Comparison of ENCODE assay signal across 26 mouse cellular contexts in the genomic region with DNA sequence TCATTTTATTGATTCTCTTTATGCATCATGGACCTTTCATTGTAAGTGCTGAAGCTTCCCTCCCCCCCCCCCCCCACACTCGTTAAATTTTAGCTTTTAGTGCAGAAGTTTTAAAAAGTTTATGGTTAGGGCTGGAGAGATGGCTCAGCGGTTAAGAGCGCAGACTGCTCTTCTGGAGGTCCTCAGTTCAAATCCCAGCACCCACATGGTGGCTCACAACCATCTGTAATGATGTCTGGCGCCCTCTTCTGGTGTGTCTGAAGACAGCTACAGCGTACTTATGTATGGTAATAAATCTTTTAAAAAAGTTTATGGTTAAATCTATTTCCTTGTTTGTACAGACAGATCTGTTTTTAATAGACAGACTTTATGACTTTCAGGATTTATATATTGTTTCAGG. TPM values are rescaled to one million over a fixed set of nuclear protein-coding genes. Genes with fewer than 3 reads are reported as not detected.
DNase-seq lines count a peak whose midpoint lies in the region; ATAC-seq and TF ChIP-seq lines count a peak whose summit lies in the region.
"Had no signal": no experiment of that assay in that cellular context is flagged by ENCODE, and none has a peak within 500 bp of the region (broad histone marks: within the 10 kb centered on the region; RNA-seq: fewer than 3 reads in every experiment).

No protein-coding gene starts in this region.

- no peaks in the 10 kb centered on the region for H3K9me3 ChIP-seq in midbrain, postnatal 0 days (ENCODE audit: low read length)
- no peaks in the 10 kb centered on the region for H3K9me3 ChIP-seq in midbrain, embryonic 16.5 days (replicated peaks; ENCODE audit: control insufficient read depth, low read length, poor library complexity, severe bottlenecking)
- H3K9me3 ChIP-seq: embryonic facial prominence, embryonic 10.5 days; forebrain, embryonic 15.5 days; intestine, embryonic 15.5 days; limb, embryonic 10.5 days; megakaryocyte, embryonic 14.5 days had no signal

- no peaks in the 10 kb centered on the region for H3K36me3 ChIP-seq in midbrain, postnatal 0 days (ENCODE audit: insufficient read depth, low read length)
- no peaks in the 10 kb centered on the region for H3K36me3 ChIP-seq in midbrain, embryonic 16.5 days (ENCODE audit: control insufficient read depth, insufficient read depth, low read length)
- H3K36me3 ChIP-seq: embryonic facial prominence, embryonic 10.5 days; forebrain, embryonic 15.5 days; intestine, embryonic 15.5 days; limb, embryonic 10.5 days had no signal

- WGBS in midbrain, postnatal 0 days: 92% methylated on average over 5 of the region's 5 CpGs
- WGBS in midbrain, embryonic 16.5 days: 87% methylated on average over 5 of the region's 5 CpGs

- H3K27ac ChIP-seq in gastrocnemius, adult 2 months: peak overlapping the region; percentile 98; the same call in 1 of the 2 replicates
- H3K27ac ChIP-seq in left cerebral cortex, adult 2 months: no peak overlapping the region
- no peak overlapping the region for H3K27ac ChIP-seq in midbrain, postnatal 0 days (ENCODE audit: low read depth, low read length)
- no peak overlapping the region for H3K27ac ChIP-seq in midbrain, embryonic 16.5 days (ENCODE audit: low read length)
- H3K27ac ChIP-seq: embryonic facial prominence, embryonic 10.5 days; forebrain, embryonic 15.5 days; intestine, embryonic 15.5 days; limb, embryonic 10.5 days had no signal

- no peak for DNase-seq in gastrocnemius, adult 2 months
- DNase-seq in gastrocnemius, postnatal 14 days: no peak
- no peak for DNase-seq in left cerebral cortex, adult 2 months (ENCODE audit: extremely low spot score in 1 of 2, low spot score in 2 of 2)
- no peak for DNase-seq in left cerebral cortex, postnatal 4 days
- no peak for DNase-seq in midbrain, postnatal 0 days (ENCODE audit: low spot score)
- no peak for DNase-seq in cerebellum, postnatal 36 days
- DNase-seq: adrenal gland, postnatal 25 days; cerebellum, adult 9-10 months; gastrocnemius, postnatal 36 days; kidney, postnatal 4 days; layer of hippocampus, adult 9-11 months; liver; right cerebral cortex, postnatal 14 days; spleen, adult 18-20 months had no signal

- H3K4me3 ChIP-seq in gastrocnemius, adult 2 months: no peak overlapping the region; the same call in 1 of the 2 replicates
- no peak overlapping the region for H3K4me3 ChIP-seq in left cerebral cortex, adult 2 months
- no peak overlapping the region for H3K4me3 ChIP-seq in midbrain, postnatal 0 days (ENCODE audit: low read depth, low read length)
- H3K4me3 ChIP-seq in midbrain, embryonic 16.5 days (ENCODE audit: low read depth, low read length): no peak overlapping the region
- H3K4me3 ChIP-seq: embryonic facial prominence, embryonic 10.5 days; forebrain, embryonic 15.5 days; intestine, embryonic 15.5 days; limb, embryonic 10.5 days; megakaryocyte, embryonic 14.5 days had no signal

- intact Hi-C loops in gastrocnemius, adult 2 months (cut with DNase I): no loop called here
- intact Hi-C loops in gastrocnemius, postnatal 14 days (cut with DNase I; ENCODE audit: low total_unique reads): no loop called here
- intact Hi-C loops in left cerebral cortex, adult 2 months (cut with DNase I): loop anchor here (5.0 kb wide), 1 partner anchor 71 kb away; no protein-coding TSS in a partner anchor
- intact Hi-C loops in left cerebral cortex, postnatal 4 days (cut with DNase I): no loop called here

- no peak overlapping the region for H3K4me2 ChIP-seq in midbrain, postnatal 0 days (ENCODE audit: low read depth, low read length, poor library complexity, severe bottlenecking)
- no peak overlapping the region for H3K4me2 ChIP-seq in midbrain, embryonic 16.5 days (ENCODE audit: low read length)
- H3K4me2 ChIP-seq: forebrain, embryonic 15.5 days; intestine, embryonic 15.5 days had no signal

- TF ChIP-seq CTCF in gastrocnemius, adult 2 months (IDR thresholded peaks at IDR 0.05): peak; percentile 11; the same call in 1 of the 2 replicates
- peak; percentile 16 for TF ChIP-seq CTCF in left cerebral cortex, adult 2 months (IDR thresholded peaks at IDR 0.05)
- peak; percentile 40 for TF ChIP-seq CTCF in midbrain, postnatal 0 days (IDR thresholded peaks at IDR 0.05)

- no peak overlapping the region for H3K9ac ChIP-seq in midbrain, postnatal 0 days (replicated peaks; ENCODE audit: low read length, poor library complexity, severe bottlenecking)
- no peak overlapping the region for H3K9ac ChIP-seq in midbrain, embryonic 16.5 days (ENCODE audit: low read depth, low read length)
- H3K9ac ChIP-seq: forebrain, embryonic 15.5 days; intestine, embryonic 15.5 days had no signal

- H3K4me1 ChIP-seq in midbrain, postnatal 0 days (ENCODE audit: insufficient read depth, low read length): no peaks in the 10 kb centered on the region
- H3K4me1 ChIP-seq in midbrain, embryonic 16.5 days (ENCODE audit: control insufficient read depth, insufficient read depth, low read length): 0 out of 2 replicates have a peak, but pooled peaks cover 5% of the 10 kb centered on the region
- H3K4me1 ChIP-seq: intestine, embryonic 15.5 days had no signal

- H3K27me3 ChIP-seq in midbrain, postnatal 0 days (ENCODE audit: insufficient read depth, low read length): no peaks in the 10 kb centered on the region
- no peaks in the 10 kb centered on the region for H3K27me3 ChIP-seq in midbrain, embryonic 16.5 days (ENCODE audit: control insufficient read depth, insufficient read depth, low read depth, low read length)
- H3K27me3 ChIP-seq: forebrain, embryonic 15.5 days; intestine, embryonic 15.5 days; megakaryocyte, embryonic 14.5 days had no signal

- ATAC-seq in midbrain, postnatal 0 days (ENCODE audit: low FRiP score): no peak
- ATAC-seq in midbrain, embryonic 16.5 days: no peak
- ATAC-seq: forebrain, embryonic 15.5 days; hindbrain, embryonic 16.5 days; intestine, embryonic 15.5 days had no signal

RNA-seq across cellular contexts. Expression of a gene that starts 2.0 kb away (rescaled TPM):
- total RNA-seq in gastrocnemius, adult 2 months (2021): 10 to 100 TPM; 58.6 to 69.6 TPM
- total RNA-seq in gastrocnemius, postnatal 14 days (2021): 10 to 100 TPM; 47.0 to 55.7 TPM
- 10 to 100 TPM; 11.0 to 14.0 TPM for total RNA-seq in left cerebral cortex, adult 2 months (2021)
- 10 to 100 TPM in 1 of 2 experiments, 1 to 10 TPM in 1; 8.2 to 11.2 TPM for total RNA-seq in left cerebral cortex, postnatal 4 days (2021)
- total RNA-seq in midbrain, postnatal 0 days (2014; rRNA removed): 3.2 and 7.4 TPM in 2 replicates
- polyA plus RNA-seq in midbrain, postnatal 0 days (2015; fragmentation: Nextera tagmentation; extraction: Ambion mirVana): 6.4 and 7.3 TPM in 2 replicates
- polyA plus RNA-seq in midbrain, embryonic 16.5 days (2015; fragmentation: Nextera tagmentation; extraction: Ambion mirVana): 7.7 and 8.3 TPM in 2 replicates

RNA-seq across cellular contexts. Expression of a gene that starts 48.4 kb away (rescaled TPM):
- 1 to 10 TPM in 1 of 2 experiments, under 1 TPM in 1; 0.54 to 1.1 TPM for total RNA-seq in gastrocnemius, adult 2 months (2021)
- total RNA-seq in gastrocnemius, postnatal 14 days (2021): 1 to 10 TPM in 1 of 2 experiments, under 1 TPM in 1; 0.66 to 1.1 TPM
- under 1 TPM; 0.11 to 0.19 TPM for total RNA-seq in left cerebral cortex, adult 2 months (2021)
- under 1 TPM; 0.12 to 0.30 TPM for total RNA-seq in left cerebral cortex, postnatal 4 days (2021)
- total RNA-seq in midbrain, postnatal 0 days (2014; rRNA removed): 0.94 and 1.3 TPM in 2 replicates
- 0.33 and 0.38 TPM in 2 replicates for polyA plus RNA-seq in midbrain, postnatal 0 days (2015; fragmentation: Nextera tagmentation; extraction: Ambion mirVana)
- polyA plus RNA-seq in midbrain, embryonic 16.5 days (2015; fragmentation: Nextera tagmentation; extraction: Ambion mirVana): 2.0 and 2.3 TPM in 2 replicates
- total RNA-seq: adrenal gland, postnatal 25 days; common myeloid progenitor, adult 5-6 weeks; monocyte, adult 5-6 weeks had no signal
- polyA plus RNA-seq: heart, embryonic 16.5 days; kidney, embryonic 14.5 days; liver, embryonic 16.5 days had no signal
